Mouse (Mus musculus): Measurements from ENCODE around the gene Rgl1. TPM values are rescaled to one million over a fixed set of nuclear protein-coding genes. Genes with fewer than 3 reads are reported as not detected.

The Rgl1 gene
- polyA plus RNA-seq, 1 experiment from 2014 or later, result 11.8 TPM

DNA sequence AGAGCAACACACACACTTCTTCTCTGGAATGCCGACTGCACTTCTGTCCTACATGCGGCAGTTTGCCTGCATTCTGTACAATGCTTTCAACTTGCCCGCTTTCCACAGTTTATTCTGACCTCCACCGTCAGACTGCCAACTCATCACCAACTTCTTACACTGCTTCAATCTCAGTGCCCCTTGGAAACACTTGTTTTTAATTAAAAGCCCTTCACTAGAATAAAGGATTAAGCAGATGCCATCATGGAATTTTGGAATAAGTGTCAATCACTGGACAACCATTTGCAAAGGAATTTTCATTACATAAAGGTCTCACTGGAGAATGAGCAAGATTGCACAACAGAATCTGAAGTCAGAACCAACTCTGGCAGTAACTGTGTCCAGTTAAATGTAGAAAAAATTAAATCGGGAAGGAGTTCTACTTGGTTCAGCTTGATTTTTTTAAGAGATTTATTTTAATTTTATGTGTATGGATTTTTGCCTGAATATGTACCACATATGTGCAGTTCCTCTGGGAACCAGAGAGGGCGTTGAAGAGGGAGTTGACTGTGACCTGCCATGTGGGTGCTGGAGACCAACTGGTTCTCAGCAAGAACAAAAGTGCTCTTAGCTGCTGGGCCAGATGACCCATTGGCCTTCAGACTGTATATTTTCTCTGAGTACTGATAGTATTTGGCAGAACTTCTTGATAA, 84.3 kb downstream of the Rgl1 start:
- no peak overlapping the region for H3K27ac ChIP-seq
- H3K4me1 ChIP-seq (replicated peaks), result no peaks in the 10 kb centered on the region
- WGBS (ENCODE audit: insufficient replicate concordance), result 67% methylated on average over 6 of the region's 6 CpGs
- H3K9ac ChIP-seq, result no peak overlapping the region
- ATAC-seq (ENCODE audit: low read depth) (no peak), DNase-seq (no peak)
- H3K9me3 ChIP-seq (replicated peaks), result no peaks in the 10 kb centered on the region
- H3K4me2 ChIP-seq, result no peak overlapping the region
- H3K4me3 ChIP-seq (replicated peaks), result no peak overlapping the region
- H3K27me3 ChIP-seq, result no peaks in the 10 kb centered on the region
- no peaks in the 10 kb centered on the region for H3K36me3 ChIP-seq

DNA sequence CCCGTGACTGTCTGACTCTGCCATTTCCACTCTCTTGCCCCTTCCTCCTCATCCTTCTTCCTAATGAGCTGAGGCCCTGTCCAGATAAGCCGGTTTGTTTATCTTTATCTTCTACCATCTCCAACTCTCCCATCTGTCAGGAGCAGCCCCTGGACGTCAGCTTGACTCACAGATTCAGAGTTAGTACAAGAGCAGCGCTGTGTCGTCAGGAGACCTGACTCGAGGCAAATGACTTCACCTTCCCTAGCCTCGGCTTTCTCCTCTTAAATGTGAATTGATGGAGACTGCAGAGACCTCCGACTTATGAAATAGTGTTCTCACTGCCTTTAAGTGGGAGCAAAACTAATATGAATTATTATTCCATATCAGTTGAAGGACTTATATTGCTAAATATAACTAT, 85.0 kb downstream of the Rgl1 start:
- Histone ChIP-seq H3K9ac (no peak overlapping the region), H3K4me1 (replicated peaks) (no peaks in the 10 kb centered on the region), H3K9me3 (replicated peaks) (no peaks in the 10 kb centered on the region), H3K27ac (no peak overlapping the region), H3K4me2 (no peak overlapping the region), H3K36me3 (no peaks in the 10 kb centered on the region), H3K27me3 (no peaks in the 10 kb centered on the region), H3K4me3 (replicated peaks) (no peak overlapping the region)
- ATAC-seq (ENCODE audit: low read depth) (no peak), DNase-seq (no peak)
- 28% methylated on average over 8 of the region's 8 CpGs for WGBS (ENCODE audit: insufficient replicate concordance)

DNA sequence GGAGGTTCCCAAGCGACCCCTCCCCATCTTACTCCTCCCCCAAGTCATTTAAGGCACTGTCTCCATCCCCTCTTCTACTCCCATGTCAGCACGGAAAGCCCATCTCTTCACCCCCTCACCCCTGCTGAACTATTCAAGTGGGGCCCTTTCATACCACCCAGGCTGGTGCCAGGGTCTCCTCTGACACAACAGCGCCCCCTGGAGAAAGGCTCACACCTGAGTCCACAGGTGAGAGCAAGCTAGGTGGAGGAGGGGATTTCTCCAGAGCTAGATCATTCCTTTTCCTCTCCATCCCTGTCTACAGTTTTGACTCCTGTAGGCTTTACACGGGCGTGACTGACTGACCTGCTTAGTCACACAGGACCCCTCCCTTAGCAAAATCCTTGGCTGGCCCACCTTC, 87.7 kb downstream of the Rgl1 start:
- Histone ChIP-seq H3K9me3 (replicated peaks) (no peaks in the 10 kb centered on the region), H3K4me3 (replicated peaks) (no peak overlapping the region), H3K4me2 (no peak overlapping the region), H3K27ac (peak overlapping the region; percentile 36; the same call in 1 of the 2 replicates), H3K9ac (no peak overlapping the region), H3K4me1 (replicated peaks) (no peaks in the 10 kb centered on the region), H3K27me3 (no peaks in the 10 kb centered on the region), H3K36me3 (no peaks in the 10 kb centered on the region)
- ATAC-seq (ENCODE audit: low read depth) (no peak), DNase-seq (no peak)
- 20% methylated on average over 5 of the region's 5 CpGs for WGBS (ENCODE audit: insufficient replicate concordance)

DNA sequence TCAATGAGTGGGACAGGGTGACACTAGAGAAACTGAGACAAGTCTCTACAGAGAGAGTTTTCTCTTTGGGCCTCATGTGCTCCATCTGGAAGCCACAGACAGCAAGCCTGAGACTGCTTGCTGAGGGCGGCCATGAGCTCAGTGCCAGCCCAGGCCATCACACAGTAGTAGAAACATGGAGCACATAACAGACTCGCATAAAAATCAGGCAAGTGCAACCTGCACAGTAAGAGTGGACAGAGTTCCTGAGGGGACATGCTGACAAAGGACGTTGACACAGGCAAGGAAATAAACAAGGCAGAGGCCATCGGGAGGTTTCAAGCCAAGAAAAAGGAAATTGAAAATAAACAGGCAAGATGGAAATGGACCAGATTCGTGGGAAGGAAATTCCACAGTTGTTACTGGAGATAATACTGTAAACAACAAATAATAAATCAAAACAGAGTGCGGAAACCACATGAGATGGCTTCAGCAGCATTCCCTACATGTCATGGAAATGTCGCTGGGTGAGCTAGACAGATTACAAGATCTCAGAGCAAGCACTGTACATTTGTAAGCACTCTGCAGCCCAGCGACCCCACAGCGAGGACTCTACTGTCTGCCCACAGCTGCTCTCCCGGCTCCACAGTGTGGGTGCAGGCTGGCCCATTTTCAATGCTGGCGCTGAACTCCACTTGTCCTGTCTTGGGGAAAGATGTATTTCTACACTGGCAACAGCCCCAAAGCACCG, 88.5 kb downstream of the Rgl1 start:
- H3K27ac ChIP-seq, result peak overlapping the region; percentile 36
- no peak overlapping the region for H3K4me2 ChIP-seq
- H3K9ac ChIP-seq, result no peak overlapping the region
- H3K4me3 ChIP-seq (replicated peaks), result no peak overlapping the region
- no peaks in the 10 kb centered on the region for H3K4me1 ChIP-seq (replicated peaks)
- H3K36me3 ChIP-seq, result no peaks in the 10 kb centered on the region
- no peak for DNase-seq
- ATAC-seq (ENCODE audit: low read depth), result no peak
- no peaks in the 10 kb centered on the region for H3K27me3 ChIP-seq
- 47% methylated on average over 12 of the region's 12 CpGs for WGBS (ENCODE audit: insufficient replicate concordance)
- no peaks in the 10 kb centered on the region for H3K9me3 ChIP-seq (replicated peaks)

DNA sequence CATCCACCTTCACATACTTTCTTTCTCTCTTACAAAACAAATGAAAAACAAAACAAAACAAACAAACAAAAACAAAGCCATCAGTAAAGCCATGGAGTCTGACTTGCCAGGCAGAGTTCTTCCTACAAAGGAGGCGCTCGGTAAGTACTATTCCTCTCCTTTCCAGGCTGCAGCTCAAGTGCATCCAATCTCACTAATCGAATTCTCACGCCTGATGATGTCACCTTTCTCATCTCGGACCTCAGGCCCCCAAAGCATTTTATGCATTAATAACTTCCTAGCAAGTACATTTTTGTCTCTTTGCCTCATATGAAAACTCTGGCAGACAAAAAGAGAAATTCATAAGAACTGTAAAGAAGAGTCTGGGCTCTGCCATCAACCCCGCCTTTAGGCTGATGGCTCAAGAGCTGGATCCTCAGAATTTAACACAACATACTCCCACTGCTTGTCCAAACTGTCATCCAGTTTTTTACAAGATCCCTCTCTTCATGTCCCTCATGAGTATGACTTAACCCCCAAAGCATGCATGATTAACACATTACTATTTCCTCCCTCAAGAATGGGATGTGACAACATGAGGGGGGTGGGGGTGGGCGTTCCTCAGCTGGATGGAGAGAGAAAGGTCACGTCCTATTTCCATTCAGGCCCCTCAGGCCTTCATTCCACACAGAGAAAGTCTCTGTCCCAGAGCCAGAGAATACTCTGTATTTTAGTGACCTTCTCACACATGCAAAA, 96.5 kb downstream of the Rgl1 start:
- ATAC-seq (ENCODE audit: low read depth) (no peak), DNase-seq (no peak)
- no peaks in the 10 kb centered on the region for H3K9me3 ChIP-seq (replicated peaks)
- 0 out of 2 replicates have a peak, but pooled peaks cover 2% of the 10 kb centered on the region for H3K4me1 ChIP-seq (replicated peaks)
- H3K27ac ChIP-seq, result no peak overlapping the region
- no peak overlapping the region for H3K4me3 ChIP-seq (replicated peaks)
- H3K4me2 ChIP-seq, result no peak overlapping the region
- WGBS (ENCODE audit: insufficient replicate concordance), result 62% methylated on average over 8 of the region's 8 CpGs
- H3K9ac ChIP-seq, result no peak overlapping the region
- no peaks in the 10 kb centered on the region for H3K36me3 ChIP-seq
- H3K27me3 ChIP-seq, result no peaks in the 10 kb centered on the region

DNA sequence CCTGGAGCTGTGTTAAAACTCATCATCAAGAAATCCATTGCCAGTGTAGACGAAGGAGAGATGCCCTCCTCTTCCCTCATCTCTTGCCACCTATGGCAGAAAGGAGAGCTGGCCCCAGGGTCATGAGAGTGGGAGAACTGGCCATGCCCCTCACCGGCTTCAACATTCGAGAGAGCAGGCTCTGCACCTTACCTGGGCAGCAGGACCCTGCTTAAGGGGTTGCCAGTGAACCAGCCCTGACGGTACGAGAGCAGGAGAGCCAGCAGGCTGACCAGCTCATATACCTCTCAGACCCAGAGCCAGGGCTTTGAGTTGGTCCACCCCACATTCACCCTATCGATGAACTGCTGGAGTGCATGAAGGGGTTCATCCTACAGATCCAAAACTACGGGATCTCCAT, 105.7 kb downstream of the Rgl1 start:
- Histone ChIP-seq H3K27ac (no peak overlapping the region), H3K4me3 (replicated peaks) (no peak overlapping the region), H3K36me3 (no peaks in the 10 kb centered on the region), H3K4me1 (replicated peaks) (no peaks in the 10 kb centered on the region), H3K9me3 (replicated peaks) (no peaks in the 10 kb centered on the region), H3K27me3 (no peaks in the 10 kb centered on the region), H3K4me2 (no peak overlapping the region), H3K9ac (no peak overlapping the region)
- DNase-seq (no peak), ATAC-seq (ENCODE audit: low read depth) (no peak)
- 73% methylated on average over 7 of the region's 7 CpGs for WGBS (ENCODE audit: insufficient replicate concordance)

DNA sequence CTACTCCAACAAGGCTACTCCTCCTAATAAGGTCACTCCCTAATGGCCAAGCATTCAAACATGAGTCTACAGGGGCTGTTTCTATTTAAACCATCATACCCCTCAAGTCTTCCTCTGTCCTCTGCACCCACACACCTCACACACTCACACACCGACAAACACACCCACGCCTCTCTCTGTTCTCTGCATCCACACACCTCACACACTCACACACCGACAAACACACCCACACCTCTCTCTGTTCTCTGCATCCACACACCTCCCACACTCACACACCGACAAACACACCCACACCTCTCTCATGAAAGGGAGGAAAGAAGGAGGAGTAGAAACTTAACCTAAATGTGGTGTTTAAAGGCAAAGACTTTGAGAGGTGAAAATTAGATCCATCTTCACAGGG, 106.2 kb downstream of the Rgl1 start:
- H3K4me1 ChIP-seq (replicated peaks), result no peaks in the 10 kb centered on the region
- no peaks in the 10 kb centered on the region for H3K27me3 ChIP-seq
- DNase-seq (no peak), ATAC-seq (ENCODE audit: low read depth) (no peak)
- no peak overlapping the region for H3K9ac ChIP-seq
- no peaks in the 10 kb centered on the region for H3K36me3 ChIP-seq
- 78% methylated on average over 4 of the region's 4 CpGs for WGBS (ENCODE audit: insufficient replicate concordance)
- H3K9me3 ChIP-seq (replicated peaks), result no peaks in the 10 kb centered on the region
- H3K4me3 ChIP-seq (replicated peaks), result no peak overlapping the region
- H3K4me2 ChIP-seq, result no peak overlapping the region
- H3K27ac ChIP-seq, result no peak overlapping the region

DNA sequence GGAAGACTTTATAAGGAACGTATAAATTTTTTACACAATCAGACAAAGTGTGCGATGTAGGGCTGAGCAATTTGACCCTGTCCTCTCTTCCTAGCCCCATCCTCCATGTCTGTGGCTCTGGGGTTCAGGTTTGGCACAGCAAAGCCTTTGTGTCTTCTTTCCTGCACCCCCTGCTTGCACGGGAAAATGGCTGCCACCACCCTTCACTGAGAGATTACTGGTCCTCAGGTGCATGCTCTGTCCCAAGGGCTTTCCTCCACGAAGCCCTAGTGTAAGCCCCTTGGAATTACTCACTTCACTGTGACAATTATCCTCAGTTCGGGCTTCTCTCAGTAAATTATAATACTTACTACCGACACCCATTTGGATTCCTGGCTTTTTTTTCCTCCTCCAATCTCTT, 109.5 kb downstream of the Rgl1 start:
- no peak overlapping the region for H3K9ac ChIP-seq
- 60% methylated on average over 6 of the region's 6 CpGs for WGBS (ENCODE audit: insufficient replicate concordance)
- no peak overlapping the region for H3K27ac ChIP-seq
- no peak overlapping the region for H3K4me2 ChIP-seq
- DNase-seq (no peak), ATAC-seq (ENCODE audit: low read depth) (no peak)
- no peaks in the 10 kb centered on the region for H3K4me1 ChIP-seq (replicated peaks)
- H3K36me3 ChIP-seq, result no peaks in the 10 kb centered on the region
- no peaks in the 10 kb centered on the region for H3K27me3 ChIP-seq
- no peak overlapping the region for H3K4me3 ChIP-seq (replicated peaks)
- no peaks in the 10 kb centered on the region for H3K9me3 ChIP-seq (replicated peaks)

DNA sequence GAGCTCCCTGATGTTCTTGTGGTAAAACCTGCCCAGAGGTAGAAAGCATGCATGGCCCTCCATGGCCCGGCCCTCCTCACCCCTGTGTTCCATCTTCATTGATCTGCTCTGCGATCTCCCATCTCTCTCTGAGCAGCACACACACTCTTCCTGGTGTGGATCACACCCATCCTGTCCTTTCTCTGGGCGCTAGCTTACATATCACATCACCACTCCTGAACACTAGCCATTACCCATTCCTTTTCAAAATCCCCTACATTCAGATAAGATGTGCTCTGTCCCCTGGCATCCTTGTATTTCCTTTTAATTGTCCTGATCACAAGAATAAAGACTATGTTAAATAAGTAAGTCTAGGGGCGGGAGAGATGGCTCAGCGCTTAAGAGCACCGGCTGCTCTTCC, 111.3 kb downstream of the Rgl1 start:
- WGBS (ENCODE audit: insufficient replicate concordance), result 84% methylated on average over 6 of the region's 6 CpGs

DNA sequence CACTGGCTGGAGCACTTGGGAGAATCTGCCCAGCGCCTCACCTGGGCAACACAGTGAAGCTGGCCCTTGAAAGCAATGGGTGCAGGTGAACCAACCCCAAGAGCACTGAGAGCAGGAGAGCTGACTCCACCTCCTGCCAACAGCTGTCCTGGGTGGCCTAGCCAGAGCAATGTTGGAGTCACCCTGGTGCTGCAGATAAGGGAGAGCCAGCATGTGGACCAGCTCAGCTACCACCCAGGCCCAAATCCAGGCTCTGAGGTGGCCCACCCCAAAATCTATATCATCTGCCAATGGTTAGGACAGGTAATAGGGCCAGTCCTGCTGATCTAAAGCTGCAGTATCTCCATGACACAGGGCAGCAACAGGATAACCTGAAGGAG, 114.7 kb downstream of the Rgl1 start:
- 53% methylated on average over 1 of the region's 1 CpGs for WGBS (ENCODE audit: insufficient replicate concordance)
- H3K9ac ChIP-seq, result no peak overlapping the region

More for the DNA sequence above, 111.3 kb downstream of the Rgl1 start:
- no peaks in the 10 kb centered on the region for H3K27me3 ChIP-seq
- ATAC-seq (ENCODE audit: low read depth), result no peak
- no peak overlapping the region for H3K9ac ChIP-seq
- no peak overlapping the region for H3K4me3 ChIP-seq (replicated peaks)
- no peaks in the 10 kb centered on the region for H3K4me1 ChIP-seq (replicated peaks)
- H3K4me2 ChIP-seq, result no peak overlapping the region
- no peaks in the 10 kb centered on the region for H3K36me3 ChIP-seq
- no peak for DNase-seq
- H3K27ac ChIP-seq, result no peak overlapping the region
- H3K9me3 ChIP-seq (replicated peaks), result no peaks in the 10 kb centered on the region

DNA sequence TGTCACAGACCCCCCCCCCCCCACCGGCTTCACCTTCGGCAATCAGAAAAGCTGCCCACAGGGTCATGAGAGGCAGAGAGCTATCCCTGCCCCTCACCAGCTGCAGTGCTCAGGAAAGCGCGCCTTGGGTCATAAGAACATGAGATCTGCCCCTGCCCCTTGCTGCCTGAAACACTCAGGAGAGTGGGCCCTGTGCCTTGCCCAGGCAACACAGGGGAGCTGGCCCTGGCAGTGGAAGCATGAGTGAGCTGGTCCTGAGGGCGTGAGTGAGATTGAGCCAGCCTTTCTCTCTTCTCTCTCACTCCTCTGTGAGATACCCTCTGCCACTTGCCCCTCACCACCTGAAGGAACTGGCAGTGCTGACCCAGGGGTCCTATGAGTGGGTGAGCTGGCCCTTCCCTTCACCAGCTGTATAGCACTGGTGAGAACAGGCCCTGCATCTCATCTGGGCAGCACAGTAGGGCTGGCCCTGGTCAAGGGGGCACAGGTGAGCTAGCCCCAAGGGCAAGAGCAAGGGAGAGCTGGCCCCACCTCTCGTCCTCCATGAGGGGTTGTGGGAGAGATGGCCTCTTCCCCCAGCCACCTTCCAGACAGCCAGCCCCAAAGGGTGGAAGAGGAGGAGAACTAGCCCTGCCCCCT, 115.2 kb downstream of the Rgl1 start:
- ATAC-seq (ENCODE audit: low read depth), result peak; percentile 26; the same call in 1 of the 2 replicates
- DNase-seq, result no peak
- WGBS (ENCODE audit: insufficient replicate concordance), result 78% methylated on average over 6 of the region's 6 CpGs

More for the DNA sequence above, 114.7 kb downstream of the Rgl1 start:
- H3K4me2 ChIP-seq, result no peak overlapping the region
- no peak overlapping the region for H3K27ac ChIP-seq
- H3K4me3 ChIP-seq (replicated peaks), result no peak overlapping the region
- no peaks in the 10 kb centered on the region for H3K27me3 ChIP-seq
- ATAC-seq (ENCODE audit: low read depth) (0 out of 2 replicates have a peak, but pooled peaks have one; percentile 12), DNase-seq (no peak)
- H3K9me3 ChIP-seq (replicated peaks), result no peaks in the 10 kb centered on the region
- no peaks in the 10 kb centered on the region for H3K4me1 ChIP-seq (replicated peaks)
- no peaks in the 10 kb centered on the region for H3K36me3 ChIP-seq

More for the DNA sequence above, 115.2 kb downstream of the Rgl1 start:
- Histone ChIP-seq H3K27me3 (no peaks in the 10 kb centered on the region), H3K4me2 (no peak overlapping the region), H3K36me3 (no peaks in the 10 kb centered on the region), H3K9ac (no peak overlapping the region), H3K27ac (no peak overlapping the region), H3K4me3 (replicated peaks) (no peak overlapping the region), H3K4me1 (replicated peaks) (no peaks in the 10 kb centered on the region), H3K9me3 (replicated peaks) (no peaks in the 10 kb centered on the region)

All from liver, embryonic 13.5 days (tissue).